Mouse (Mus musculus): ENCODE data around the gene Pole2.
"Not testable (repeated sequence)": the region's sequence is repeated elsewhere in the genome, so short reads cannot be mapped to it uniquely, and the experiment has no call there.

Gene Pole2

GRCm38 (mm10) chr12:69177526-69177925, 50.5 kb downstream of the Pole2 start:
- no peak for DNase-seq

- DNase-seq = no peak
Measured at GRCm38 (mm10) chr12:69175975-69176374, 52.0 kb downstream of the Pole2 start.

GRCm38 (mm10) chr12:69171307-69171706, 56.7 kb downstream of the Pole2 start:
- no peak for DNase-seq

GRCm38 (mm10) chr12:69168461-69169106, 59.4 kb downstream of the Pole2 start, which contains the start of gene Lrr1:
Gene Lrr1, plus strand, starts transcription at chr12:69168814.
- DNase-seq = peak; percentile 91

- no peak for DNase-seq
Measured at GRCm38 (mm10) chr12:69167656-69168460, 60.1 kb downstream of the Pole2 start.

- not testable (repeated sequence) for DNase-seq
Measured at GRCm38 (mm10) chr12:69166861-69167581, 61.0 kb downstream of the Pole2 start.

GRCm38 (mm10) chr12:69164904-69165303, 63.1 kb downstream of the Pole2 start:
- DNase-seq = no peak

GRCm38 (mm10) chr12:69163586-69163985, 64.4 kb downstream of the Pole2 start:
- not testable (repeated sequence) for DNase-seq

GRCm38 (mm10) chr12:69160677-69161076, 67.3 kb downstream of the Pole2 start:
- DNase-seq = not testable (repeated sequence)

GRCm38 (mm10) chr12:69159578-69159940, 68.4 kb downstream of the Pole2 start:
- DNase-seq = no peak

GRCm38 (mm10) chr12:69158765-69159577, 69.0 kb downstream of the Pole2 start, which contains the start of gene Rps29:
Gene Rps29, minus strand, starts transcription at chr12:69159186.
- DNase-seq = peak; percentile 98

GRCm38 (mm10) chr12:69158366-69158764, 69.6 kb downstream of the Pole2 start:
- no peak for DNase-seq

- DNase-seq = no peak
Measured at GRCm38 (mm10) chr12:69157107-69157506, 70.9 kb downstream of the Pole2 start.

- no peak for DNase-seq
Measured at GRCm38 (mm10) chr12:69156436-69156835, 71.6 kb downstream of the Pole2 start.

GRCm38 (mm10) chr12:69155923-69156322, 72.1 kb downstream of the Pole2 start:
- no peak for DNase-seq

Data from kidney, postnatal 10 days (tissue).